In the genomic region with DNA sequence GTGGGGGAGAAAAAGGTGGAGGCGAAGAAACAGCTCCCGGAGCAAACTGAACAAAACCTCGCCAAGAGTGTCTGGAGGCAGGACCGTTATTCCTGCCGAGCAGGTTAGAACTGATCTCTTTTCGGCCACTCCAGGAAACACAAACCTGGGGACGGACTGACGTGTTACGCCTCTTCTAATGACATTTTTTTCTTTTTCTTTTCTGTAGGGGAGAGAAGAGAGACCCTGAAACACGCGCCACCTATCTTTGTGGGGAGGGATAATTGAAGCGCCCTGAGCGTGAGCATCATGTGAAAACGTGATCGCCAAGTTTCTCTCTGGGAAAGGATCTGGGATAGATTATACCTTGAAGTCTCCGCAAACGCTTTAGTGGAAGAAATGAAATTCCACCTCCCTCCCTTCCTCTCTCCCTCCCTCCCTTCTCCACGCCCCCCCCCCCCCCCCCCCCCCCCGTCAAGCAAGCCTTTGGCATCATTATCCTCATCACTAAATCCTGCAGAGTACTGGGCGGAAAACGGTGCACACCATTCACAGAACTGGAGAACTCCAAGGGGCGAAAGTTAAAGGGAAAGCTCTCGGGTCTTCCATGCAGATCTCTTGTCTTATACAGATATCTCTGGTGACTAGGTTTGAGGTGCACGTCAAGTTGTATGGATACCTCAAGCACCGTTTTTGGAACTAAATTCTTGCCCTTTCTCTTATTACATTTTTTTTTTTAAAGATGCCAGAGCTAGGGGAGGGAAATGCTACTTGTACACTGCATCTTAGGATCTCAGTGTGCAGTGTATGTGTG, we compare ENCODE assay signal across 8 mouse cellular contexts. TPM values are rescaled to one million over a fixed set of nuclear protein-coding genes. Genes with fewer than 3 reads are reported as not detected.
A peak's percentile ranks its signal among the peaks of the same experiment; 100 is the strongest.
DNase-seq lines count a peak whose midpoint lies in the region; ATAC-seq and TF ChIP-seq lines count a peak whose summit lies in the region.

No protein-coding gene starts in this region.

- intact Hi-C loops in left cerebral cortex, postnatal 10 days (cut with DNase I) = loop anchor here (2.0 to 10.0 kb wide), 3 partner anchors 642 to 1332 kb away; no protein-coding TSS in a partner anchor

- peak overlapping the region; percentile 93 for H3K4me3 ChIP-seq in embryonic facial prominence, embryonic 11.5 days (ENCODE audit: low read depth, low read length)
- H3K4me3 ChIP-seq in heart, embryonic 11.5 days (ENCODE audit: low read depth, low read length) = peak overlapping the region; percentile 86
- H3K4me3 ChIP-seq in kidney, embryonic 14.5 days (ENCODE audit: low read length) = peak overlapping the region; percentile 83
- H3K4me3 ChIP-seq in lung, embryonic 14.5 days (ENCODE audit: low read depth, low read length) = peak overlapping the region; percentile 85
- H3K4me3 ChIP-seq in neural tube, embryonic 13.5 days = peak overlapping the region; percentile 88

- no peaks in the 10 kb centered on the region for H3K27me3 ChIP-seq in embryonic facial prominence, embryonic 11.5 days (ENCODE audit: control insufficient read depth, insufficient read depth, low read length)
- H3K27me3 ChIP-seq in heart, embryonic 11.5 days (ENCODE audit: control insufficient read depth, insufficient read depth, low read length) = no peaks in the 10 kb centered on the region
- H3K27me3 ChIP-seq in kidney, embryonic 14.5 days (ENCODE audit: control insufficient read depth, insufficient read depth, low read length) = no peaks in the 10 kb centered on the region; the same call in 1 of the 2 replicates
- 0 out of 2 replicates have a peak, but pooled peaks cover 5% of the 10 kb centered on the region for H3K27me3 ChIP-seq in lung, embryonic 14.5 days (ENCODE audit: insufficient read depth, low read length)
- no peaks in the 10 kb centered on the region for H3K27me3 ChIP-seq in neural tube, embryonic 13.5 days

- no peaks in the 10 kb centered on the region for H3K36me3 ChIP-seq in embryonic facial prominence, embryonic 11.5 days (replicated peaks; ENCODE audit: control insufficient read depth, insufficient read depth, low read depth, low read length)
- H3K36me3 ChIP-seq in heart, embryonic 11.5 days (ENCODE audit: control insufficient read depth, insufficient read depth, low read length) = no peaks in the 10 kb centered on the region
- no peaks in the 10 kb centered on the region for H3K36me3 ChIP-seq in kidney, embryonic 14.5 days (ENCODE audit: control insufficient read depth, insufficient read depth, low read length)
- H3K36me3 ChIP-seq in lung, embryonic 14.5 days (ENCODE audit: insufficient read depth) = peaks cover 6% of the 10 kb centered on the region; the same call in 1 of the 2 replicates
- H3K36me3 ChIP-seq in neural tube, embryonic 13.5 days = no peaks in the 10 kb centered on the region

- H3K27ac ChIP-seq in embryonic facial prominence, embryonic 11.5 days (replicated peaks; ENCODE audit: low read depth, low read length) = peak overlapping the region; percentile 52
- H3K27ac ChIP-seq in heart, embryonic 11.5 days (ENCODE audit: low read depth, low read length) = peak overlapping the region; percentile 82
- H3K27ac ChIP-seq in kidney, embryonic 14.5 days (ENCODE audit: low read depth, low read length) = peak overlapping the region; percentile 90
- H3K27ac ChIP-seq in lung, embryonic 14.5 days (ENCODE audit: low read depth) = peak overlapping the region; percentile 99
- H3K27ac ChIP-seq in neural tube, embryonic 13.5 days (replicated peaks) = peak overlapping the region; percentile 99

- peak overlapping the region; percentile 98 for H3K9ac ChIP-seq in embryonic facial prominence, embryonic 11.5 days (replicated peaks; ENCODE audit: low read length)
- peak overlapping the region; percentile 100 for H3K9ac ChIP-seq in heart, embryonic 11.5 days (ENCODE audit: low read depth, low read length)
- H3K9ac ChIP-seq in kidney, embryonic 14.5 days (ENCODE audit: low read depth, low read length) = peak overlapping the region; percentile 98
- H3K9ac ChIP-seq in lung, embryonic 14.5 days = peak overlapping the region; percentile 100
- peak overlapping the region; percentile 99 for H3K9ac ChIP-seq in neural tube, embryonic 13.5 days

- DNase-seq in left cerebral cortex, postnatal 10 days (ENCODE audit: extremely low spot score in 1 of 2, low spot score in 2 of 2) = peak; percentile 71 to 81
- no peak for DNase-seq in left cerebral cortex, adult 11 months (ENCODE audit: low spot score)
- peak; percentile 80 for DNase-seq in embryonic facial prominence, embryonic 11.5 days (ENCODE audit: low spot score)
- peak; percentile 91 for DNase-seq in lung, embryonic 14.5 days
- DNase-seq in right cerebral cortex, postnatal 36 days (ENCODE audit: low spot score in 2 of 2) = no peak

- no peaks in the 10 kb centered on the region for H3K4me1 ChIP-seq in embryonic facial prominence, embryonic 11.5 days (ENCODE audit: control insufficient read depth, insufficient read depth, low read length)
- peaks cover 3% of the 10 kb centered on the region for H3K4me1 ChIP-seq in heart, embryonic 11.5 days (ENCODE audit: control insufficient read depth, insufficient read depth, low read length)
- H3K4me1 ChIP-seq in kidney, embryonic 14.5 days (ENCODE audit: control insufficient read depth, insufficient read depth, low read length) = peaks cover 7% of the 10 kb centered on the region; the same call in 1 of the 2 replicates
- H3K4me1 ChIP-seq in lung, embryonic 14.5 days (ENCODE audit: insufficient read depth) = peaks cover 9% of the 10 kb centered on the region; the same call in 1 of the 2 replicates
- H3K4me1 ChIP-seq in neural tube, embryonic 13.5 days (replicated peaks) = peaks cover 42% of the 10 kb centered on the region

- H3K4me2 ChIP-seq in embryonic facial prominence, embryonic 11.5 days (ENCODE audit: low read depth, low read length) = peak overlapping the region; percentile 63
- peak overlapping the region; percentile 83 for H3K4me2 ChIP-seq in heart, embryonic 11.5 days
- peak overlapping the region; percentile 47 for H3K4me2 ChIP-seq in kidney, embryonic 14.5 days (replicated peaks; ENCODE audit: low read depth, low read length)
- peak overlapping the region; percentile 83 for H3K4me2 ChIP-seq in lung, embryonic 14.5 days
- H3K4me2 ChIP-seq in neural tube, embryonic 13.5 days = peak overlapping the region; percentile 78

- WGBS in embryonic facial prominence, embryonic 11.5 days = 0% methylated on average over 23 of the region's 25 CpGs
- WGBS in heart, embryonic 11.5 days (ENCODE audit: insufficient replicate concordance) = 1% methylated on average over 23 of the region's 25 CpGs
- under 1% methylated on average over 23 of the region's 25 CpGs for WGBS in kidney, embryonic 14.5 days
- WGBS in lung, embryonic 14.5 days = under 1% methylated on average over 23 of the region's 25 CpGs
- WGBS in neural tube, embryonic 13.5 days = under 1% methylated on average over 24 of the region's 25 CpGs

- no peaks in the 10 kb centered on the region for H3K9me3 ChIP-seq in embryonic facial prominence, embryonic 11.5 days (replicated peaks; ENCODE audit: control insufficient read depth, low read length)
- H3K9me3 ChIP-seq in heart, embryonic 11.5 days (replicated peaks; ENCODE audit: control insufficient read depth, low read length) = no peaks in the 10 kb centered on the region
- H3K9me3 ChIP-seq in kidney, embryonic 14.5 days (ENCODE audit: control insufficient read depth, low read length) = no peaks in the 10 kb centered on the region
- no peaks in the 10 kb centered on the region for H3K9me3 ChIP-seq in lung, embryonic 14.5 days (ENCODE audit: low read depth, low read length)
- H3K9me3 ChIP-seq in neural tube, embryonic 13.5 days = no peaks in the 10 kb centered on the region

- no peak for ATAC-seq in embryonic facial prominence, embryonic 11.5 days (replicated peaks; ENCODE audit: insufficient number of reproducible peaks, low FRiP score, low TSS enrichment, low read depth)
- ATAC-seq in heart, embryonic 11.5 days (replicated peaks; ENCODE audit: insufficient number of reproducible peaks, low FRiP score, low TSS enrichment) = no peak
- no peak for ATAC-seq in kidney, embryonic 14.5 days (ENCODE audit: low FRiP score, low TSS enrichment)
- peak; percentile 26; the same call in 1 of the 2 replicates for ATAC-seq in lung, embryonic 14.5 days (ENCODE audit: insufficient read depth)
- no peak for ATAC-seq in neural tube, embryonic 13.5 days (ENCODE audit: low read depth)

- peak; percentile 64 for TF ChIP-seq CTCF in lung, embryonic 14.5 days (IDR thresholded peaks at IDR 0.05; ENCODE audit: low read depth)

RNA-seq across cellular contexts. Expression of gene Zeb2, which starts 4.1 kb away (rescaled TPM):
- total RNA-seq in left cerebral cortex, postnatal 10 days (2021) = 100 to 1,000 TPM; 220 to 259 TPM
- polyA plus RNA-seq in embryonic facial prominence, embryonic 11.5 days (2014; fragmentation: Nextera tagmentation; extraction: Ambion mirVana) = 36.7 and 38.5 TPM in 2 replicates
- 27.2 and 27.5 TPM in 2 replicates for polyA plus RNA-seq in heart, embryonic 11.5 days (2014; fragmentation: Nextera tagmentation; extraction: Ambion mirVana)
- 41.2 and 52.2 TPM in 2 replicates for polyA plus RNA-seq in kidney, embryonic 14.5 days (2014; fragmentation: Nextera tagmentation; extraction: Ambion mirVana)
- 90.1 and 90.4 TPM in 2 replicates for polyA plus RNA-seq in lung, embryonic 14.5 days (2014; fragmentation: Nextera tagmentation; extraction: Ambion mirVana)
- polyA plus RNA-seq in neural tube, embryonic 13.5 days (2015; fragmentation: Nextera tagmentation; extraction: Ambion mirVana) = 48.9 and 55.7 TPM in 2 replicates

Comparison
In these comparisons a context has a peak if more than half of its experiments do, and no peak if none do; other contexts are left out.
1. DNase-seq: peak in left cerebral cortex, postnatal 10 days (2 of 2), embryonic facial prominence, embryonic 11.5 days (single experiment) and lung, embryonic 14.5 days (single experiment); none in left cerebral cortex, adult 11 months (single experiment) and right cerebral cortex, postnatal 36 days (0 of 2).
2. Peak in every context shown above with its lines, with median percentiles within 50 percentile points of each other: H3K27ac ChIP-seq, H3K4me2 ChIP-seq, H3K4me3 ChIP-seq and H3K9ac ChIP-seq.